Mouse (Mus musculus): ENCODE measurements around the gene Ccdc62.

Ccdc62 gene

DNA sequence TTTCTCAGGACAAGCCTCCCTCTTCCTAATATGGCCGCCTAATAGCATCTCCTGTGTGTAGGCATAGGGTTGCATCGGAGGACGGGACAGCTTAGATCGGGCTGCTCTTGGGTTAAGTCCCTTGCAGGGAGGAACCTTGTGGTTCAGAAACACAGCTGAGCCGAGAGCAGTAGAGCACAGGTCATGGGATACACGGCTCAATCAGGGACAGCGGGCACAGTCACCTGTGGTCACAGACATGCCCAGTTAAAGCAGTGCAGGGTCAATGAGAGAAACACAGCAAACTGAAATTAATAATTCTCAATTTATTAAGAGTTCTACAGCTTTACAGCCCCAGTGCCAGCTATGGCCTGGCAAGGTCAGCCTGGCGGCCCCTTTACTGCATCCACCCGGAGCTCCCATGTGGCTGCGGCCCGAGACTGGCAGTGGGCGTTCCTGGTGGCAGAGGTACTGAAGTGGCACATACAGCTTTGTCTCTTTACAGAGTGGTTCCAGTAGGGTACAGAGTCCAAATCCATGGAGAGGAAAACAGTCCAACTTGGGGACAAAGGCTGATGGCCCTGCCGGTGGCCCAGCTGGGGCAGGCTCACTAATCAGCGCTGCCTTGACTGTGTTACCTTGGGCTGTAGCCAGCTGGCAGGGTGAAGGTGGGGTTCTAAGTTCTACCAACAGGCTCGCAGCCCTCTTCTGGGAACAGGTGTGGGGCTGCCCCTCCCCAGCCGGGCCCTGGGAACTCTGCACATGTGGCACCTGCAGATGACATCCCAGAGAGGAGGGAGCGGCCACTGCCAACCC lies 74.1 kb downstream of the Ccdc62 start:
- peak in 1 of 2 experiments; percentile 27 for DNase-seq

DNA sequence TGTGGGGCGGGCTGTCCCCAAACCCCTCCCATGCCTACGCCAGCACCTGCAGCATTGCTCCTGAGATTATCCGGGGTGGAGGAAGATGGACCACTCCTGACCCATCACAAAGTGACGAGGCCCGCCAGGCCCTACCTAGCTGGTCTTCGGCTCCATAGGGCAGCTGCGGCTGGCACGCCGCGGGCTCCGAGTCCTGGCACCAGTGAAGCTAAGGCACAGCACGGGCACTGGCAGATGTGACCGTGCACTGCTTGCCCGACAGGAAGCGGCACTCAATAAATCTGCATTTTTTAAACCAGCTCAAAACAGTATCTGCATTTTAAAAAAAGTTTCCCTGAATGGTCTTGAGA lies 74.6 kb downstream of the Ccdc62 start:
- peak in 1 of 2 experiments; percentile 25 for DNase-seq

DNA sequence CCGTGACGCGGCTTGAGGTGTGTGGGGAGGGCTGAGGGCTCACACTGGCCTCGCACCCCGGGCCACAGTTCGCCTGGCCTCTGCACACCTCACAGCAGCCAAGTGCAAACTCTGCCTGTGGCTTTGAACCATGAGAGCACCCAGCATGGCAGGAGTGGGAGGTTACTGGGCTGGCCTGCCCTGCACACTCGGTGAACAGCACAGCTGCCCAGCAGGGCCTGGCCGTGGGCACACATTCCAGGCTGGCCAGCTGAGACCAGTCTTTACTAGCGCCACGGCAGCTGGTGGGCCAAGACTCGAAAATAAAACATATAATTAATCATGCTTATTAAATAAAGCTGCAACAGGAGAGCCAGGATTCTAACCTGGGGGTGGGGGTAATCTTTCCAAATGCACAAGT lies 75.1 kb downstream of the Ccdc62 start:
- DNase-seq, result peak in 1 of 2 experiments; percentile 21

DNA sequence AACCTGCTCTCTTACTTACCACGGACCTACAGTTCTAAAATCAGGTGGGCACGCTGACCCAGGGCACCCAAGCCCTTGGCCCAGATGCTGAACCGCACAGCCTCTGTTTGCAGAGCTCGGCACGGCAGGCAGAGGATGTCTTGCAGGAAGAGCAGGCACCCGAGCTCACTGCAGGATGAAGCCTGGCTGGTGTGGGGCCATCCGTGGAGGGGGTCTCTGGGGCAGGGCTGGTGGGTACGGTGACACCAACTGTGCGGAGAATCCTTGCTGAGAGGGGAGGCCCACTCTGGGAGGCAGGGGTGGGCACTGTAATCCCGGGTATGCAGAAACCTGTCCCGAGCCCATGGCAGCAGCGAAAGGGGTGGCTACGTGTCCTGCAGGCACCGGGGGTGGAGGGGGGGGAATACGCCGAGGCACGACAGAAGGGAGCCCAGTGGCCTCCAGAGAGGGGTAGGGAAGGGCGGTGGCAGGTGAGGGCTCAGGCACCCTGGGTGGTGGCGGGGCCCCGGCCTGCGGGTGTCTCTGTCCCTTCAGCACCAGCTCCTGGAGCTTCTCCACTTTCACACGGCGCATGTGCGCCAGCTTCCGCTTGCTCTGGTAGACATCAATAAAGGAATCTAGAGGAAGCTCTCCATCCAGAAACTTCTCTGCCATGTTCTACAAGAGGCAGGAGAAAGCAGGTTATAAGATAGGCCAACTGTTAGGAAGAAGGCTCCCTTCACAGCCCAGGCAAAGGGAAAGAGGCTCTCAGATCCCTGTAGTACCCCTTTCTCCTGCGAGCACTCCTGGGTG lies 75.8 kb downstream of the Ccdc62 start:
- peak in 1 of 2 experiments; percentile 22 for DNase-seq

DNA sequence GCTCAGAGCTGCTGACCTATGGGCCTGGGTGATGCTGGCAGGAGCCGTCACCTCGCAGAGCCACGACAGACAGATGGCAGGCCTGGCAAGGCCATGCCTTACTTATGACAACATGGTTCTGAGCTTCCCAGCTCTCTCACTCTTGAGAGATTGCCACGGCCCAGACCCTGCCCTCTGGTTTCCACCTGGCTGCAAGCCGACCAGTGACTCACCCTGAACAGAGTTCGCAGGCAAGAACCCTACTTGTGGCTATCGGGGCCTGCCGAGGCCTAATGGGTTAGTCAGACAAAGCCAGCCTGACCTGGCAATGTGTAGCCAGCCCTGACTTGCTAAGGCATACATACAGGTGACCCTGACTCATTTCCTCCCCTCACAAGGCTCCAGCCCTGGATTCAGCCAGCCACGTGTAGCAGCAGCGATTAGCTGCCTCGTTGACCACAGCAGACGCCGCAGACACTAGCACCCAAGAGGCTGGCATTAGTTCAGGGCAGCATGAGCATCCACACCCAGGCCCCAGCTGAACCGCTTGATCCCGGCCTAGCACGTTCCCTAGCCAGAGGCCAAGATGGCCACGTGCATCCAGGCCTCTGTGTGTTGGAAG lies 76.5 kb downstream of the Ccdc62 start:
- peak in 1 of 2 experiments; percentile 38 for DNase-seq

DNA sequence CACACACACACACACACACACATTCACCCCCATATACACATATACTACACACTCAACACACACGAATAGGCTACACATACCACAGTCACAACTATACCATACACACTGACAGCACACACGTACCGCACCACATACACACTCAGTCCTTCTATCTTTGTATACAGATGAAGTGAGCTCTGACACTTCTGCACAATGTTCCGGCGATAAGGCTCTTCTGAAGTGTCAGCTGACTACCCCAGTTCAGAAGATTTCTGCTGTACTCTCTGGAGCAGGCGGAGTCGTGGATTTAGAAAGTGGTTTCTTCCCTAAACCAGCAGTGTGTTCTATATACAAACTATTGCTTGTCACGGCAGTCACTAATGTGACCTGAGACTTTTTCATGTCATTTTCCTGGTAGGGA lies 79.6 kb downstream of the Ccdc62 start:
- no peak for DNase-seq

DNA sequence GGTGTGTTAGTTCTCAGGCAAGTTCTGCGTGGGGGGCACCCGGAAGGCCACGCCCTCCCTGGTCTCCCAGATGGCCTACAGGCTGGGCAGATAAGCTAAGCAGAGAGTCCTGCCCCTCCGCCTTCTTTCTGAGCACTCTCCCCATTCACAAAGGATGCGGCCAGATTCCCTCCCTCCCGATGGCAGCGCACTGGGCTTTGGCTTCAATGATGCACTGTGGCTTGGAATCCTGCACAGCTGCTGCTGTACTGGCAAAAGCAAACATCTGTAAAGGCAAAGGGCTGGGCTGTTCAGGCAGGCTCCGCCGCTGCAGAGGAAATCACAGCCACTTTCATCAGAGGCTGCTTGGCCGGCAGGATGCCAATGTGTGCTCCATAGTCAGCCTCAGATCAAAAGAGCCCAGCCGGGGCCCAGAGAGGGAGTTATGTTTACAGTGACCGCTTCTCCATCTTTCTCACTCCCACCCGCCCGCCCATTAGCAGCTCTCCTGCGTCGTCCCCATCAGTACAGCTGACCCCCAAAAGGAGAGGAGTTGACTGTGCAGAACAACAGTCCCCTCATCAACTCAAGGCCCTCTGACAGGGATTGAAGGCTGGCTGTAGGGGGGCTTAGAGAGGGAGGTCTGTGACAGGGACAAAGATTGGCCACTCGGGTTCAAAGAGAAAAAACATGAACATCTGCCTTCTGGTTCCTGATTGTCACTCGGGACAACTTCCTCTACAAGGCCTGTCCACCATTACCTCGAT lies 80.6 kb downstream of the Ccdc62 start:
- peak; percentile 89 to 96 for DNase-seq

DNA sequence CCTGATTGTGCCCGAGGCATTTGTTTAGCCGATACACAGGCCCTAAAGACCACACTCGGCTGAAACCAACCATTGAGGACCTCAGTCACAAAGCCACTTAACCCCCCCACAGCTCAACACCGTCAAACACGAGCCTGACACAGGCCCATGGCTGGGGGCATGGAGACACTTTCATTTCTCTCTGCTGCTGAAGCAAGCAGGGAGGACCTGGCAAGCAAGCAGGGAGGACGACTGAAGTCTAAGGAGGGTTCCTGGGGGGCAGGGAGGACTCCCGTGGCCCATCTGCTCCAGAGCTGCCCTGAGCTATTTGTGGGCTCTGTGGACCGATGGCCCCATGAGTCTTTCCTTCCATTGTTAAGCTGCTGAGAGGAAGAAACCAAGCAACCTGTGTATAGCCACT lies 81.4 kb downstream of the Ccdc62 start:
- peak in 1 of 2 experiments; percentile 40 for DNase-seq

DNA sequence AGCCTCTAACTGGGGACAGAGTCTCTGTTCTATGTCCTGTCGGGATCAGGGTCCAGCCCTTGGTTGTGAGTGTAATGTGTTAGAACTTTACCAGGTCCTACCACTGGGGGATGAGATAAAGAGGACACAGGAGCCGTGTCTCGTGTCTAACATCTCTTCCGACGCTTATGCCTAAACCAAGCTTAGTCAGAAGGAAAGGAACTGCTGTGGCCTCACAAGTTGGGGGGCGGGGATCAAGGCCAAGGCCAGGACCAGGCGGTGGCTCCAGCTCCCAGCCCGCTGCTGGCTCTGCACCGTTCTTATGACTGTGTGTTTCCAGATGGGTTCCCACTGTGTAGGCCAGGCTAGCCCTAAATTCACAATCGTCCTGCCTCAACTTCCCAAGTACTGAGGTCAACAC lies 82.4 kb downstream of the Ccdc62 start:
- peak in 1 of 2 experiments; percentile 41 for DNase-seq

DNA sequence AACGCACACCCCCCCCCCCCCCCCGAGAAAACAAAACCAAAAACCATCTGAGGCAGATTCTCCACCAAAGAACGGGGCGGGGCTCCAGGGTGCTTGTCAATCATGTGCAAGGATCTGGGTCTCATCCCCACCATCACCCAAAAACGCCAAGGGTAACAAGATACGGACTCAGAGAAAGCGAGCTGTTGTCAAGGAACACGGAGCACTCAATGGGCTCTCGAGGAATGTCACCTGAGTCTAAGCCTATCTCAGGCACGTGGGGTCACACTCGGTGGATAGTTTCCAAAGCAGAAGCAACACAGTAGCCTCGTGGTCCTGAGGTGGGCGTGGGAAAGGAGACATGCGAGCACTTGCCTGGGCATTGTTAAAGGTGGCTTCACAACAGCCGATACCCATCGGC lies 83.3 kb downstream of the Ccdc62 start:
- no peak for DNase-seq

DNA sequence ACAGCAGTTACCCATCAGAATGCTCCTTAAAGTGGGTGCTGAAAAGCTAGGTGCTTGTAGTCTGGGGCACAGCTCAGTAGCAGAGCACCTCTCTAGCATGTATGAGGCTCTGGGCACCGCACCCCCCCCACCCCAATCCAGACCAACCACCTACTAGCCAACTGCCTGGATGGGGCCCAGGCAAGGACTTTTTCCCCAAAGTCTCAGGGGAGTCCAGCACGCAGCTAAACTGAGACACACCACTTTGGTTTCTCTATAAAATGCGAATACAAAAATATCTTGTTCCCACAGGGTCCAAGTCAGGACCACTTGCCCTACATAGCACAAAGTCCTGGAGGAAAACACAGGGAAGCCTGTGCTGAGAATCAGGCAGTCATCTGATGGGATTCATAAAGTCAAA lies 83.7 kb downstream of the Ccdc62 start:
- DNase-seq, result no peak

DNA sequence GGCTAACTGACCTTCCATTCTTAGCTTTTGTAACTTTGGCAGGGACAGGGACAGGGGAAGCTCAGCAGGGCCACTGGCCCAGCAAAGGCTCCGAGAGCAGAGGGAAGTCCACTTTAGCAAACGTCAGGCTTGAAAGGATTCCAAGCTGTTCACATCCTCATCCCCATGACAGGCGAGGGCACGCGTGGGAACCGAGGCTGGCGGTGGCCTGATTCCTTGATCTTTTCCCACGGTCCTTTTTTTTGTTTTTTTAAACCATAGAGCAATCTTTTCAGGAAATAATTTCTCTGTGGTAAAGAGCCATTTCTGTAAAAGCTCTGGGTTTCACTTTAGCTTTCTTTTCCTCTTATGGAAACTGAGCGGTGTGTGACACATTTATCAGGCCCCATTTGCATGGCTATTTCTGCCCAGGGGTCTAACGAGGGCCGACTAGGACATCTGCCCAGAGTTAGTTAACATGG lies 84.3 kb downstream of the Ccdc62 start:
- peak; percentile 53 to 65 for DNase-seq

DNA sequence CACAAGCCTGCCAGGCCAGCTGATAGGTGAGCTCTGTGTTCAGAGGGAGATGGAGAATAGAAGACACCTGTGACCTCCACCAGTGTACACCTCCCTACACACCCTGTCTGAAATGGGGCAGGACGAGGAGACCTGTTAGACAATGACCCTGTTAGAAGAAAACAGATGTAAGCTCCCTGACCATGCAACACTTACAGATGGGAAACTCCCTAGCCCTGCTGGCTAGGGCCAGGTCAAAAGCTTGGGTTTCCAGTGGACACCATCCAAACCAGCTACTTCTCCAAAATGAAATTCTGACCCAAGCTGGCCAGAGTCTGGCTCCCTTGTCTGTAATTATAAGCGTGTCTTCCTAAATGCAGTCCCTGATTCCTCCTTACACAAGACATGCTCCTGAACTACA lies 85.2 kb downstream of the Ccdc62 start:
- no peak for DNase-seq

DNA sequence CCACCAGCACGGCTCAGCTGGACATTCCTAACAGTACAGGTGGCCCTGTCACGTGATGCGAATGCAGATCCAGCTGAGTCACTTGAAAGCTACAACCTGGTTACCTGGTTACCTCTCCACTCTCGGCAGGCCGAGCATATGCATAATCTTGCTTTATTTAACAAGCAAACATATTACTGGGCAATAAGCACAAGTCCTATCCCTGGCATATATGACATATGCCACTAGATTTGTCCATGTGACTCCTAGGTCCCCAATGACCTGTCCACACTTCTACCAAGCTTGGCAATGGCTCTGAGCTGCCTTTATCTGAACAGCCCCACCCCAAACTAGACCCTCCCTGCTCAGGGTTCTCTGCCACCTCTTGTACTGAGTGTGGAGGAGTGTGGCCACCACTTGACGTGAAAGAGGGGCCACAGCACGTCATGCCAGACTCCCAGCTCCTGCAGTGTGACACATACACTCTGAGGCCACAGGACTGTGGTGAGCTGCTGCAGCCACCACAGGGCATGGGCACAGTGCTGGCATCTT lies 85.9 kb downstream of the Ccdc62 start:
- DNase-seq, result peak in 1 of 2 experiments; percentile 56

DNA sequence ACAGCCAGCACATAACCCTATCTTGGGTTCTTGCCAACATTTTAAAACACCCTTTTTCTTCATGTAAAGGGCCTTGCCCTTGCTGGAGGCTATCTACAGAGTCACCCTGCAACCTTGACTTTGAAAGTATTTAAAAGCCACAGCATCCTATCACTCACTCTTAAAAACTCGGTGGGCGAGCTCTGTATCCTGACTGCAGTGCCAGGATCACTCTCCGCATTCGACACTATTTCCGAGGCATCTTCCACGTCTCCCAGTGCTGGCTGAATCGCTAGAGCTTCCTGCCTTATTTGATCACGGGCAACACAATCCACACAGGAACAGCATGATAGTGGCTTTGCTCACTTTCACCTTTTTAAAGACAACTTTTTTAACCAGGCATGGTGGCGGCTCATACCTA lies 87.5 kb downstream of the Ccdc62 start:
- DNase-seq, result no peak

DNA sequence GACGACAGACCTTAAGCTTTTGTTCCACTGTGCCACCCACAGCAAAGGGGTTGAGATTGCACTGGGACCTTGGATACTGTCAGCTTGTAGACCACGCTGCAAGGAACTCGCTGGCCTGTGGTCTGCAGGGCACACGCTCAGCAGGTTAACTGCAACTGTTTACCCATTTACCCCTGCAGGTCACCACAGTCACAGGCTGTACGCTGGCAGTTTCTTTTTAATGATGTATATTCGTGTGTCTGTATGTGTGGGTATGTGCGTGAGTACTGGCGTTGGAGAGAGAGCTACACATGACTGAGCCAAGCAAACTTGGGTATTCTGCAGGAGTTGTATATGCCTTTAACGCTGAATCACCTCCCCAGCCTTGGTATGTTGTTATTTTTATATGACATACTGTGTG lies 88.2 kb downstream of the Ccdc62 start:
- DNase-seq, result no peak
